Mouse (Mus musculus) hindbrain, embryonic 11.5 days (tissue): ENCODE data around the gene Gm3159. TPM values are rescaled to one million over a fixed set of nuclear protein-coding genes. Genes with fewer than 3 reads are reported as not detected.
"Not testable (repeated sequence)": the region's sequence is repeated elsewhere in the genome, so short reads cannot be mapped to it uniquely, and the experiment has no call there.

Source experiments
- ATAC-seq: fragments of 200-750 bp; cut with Nextera tagmentation; 2 replicates; pipeline ENCODE4 v1.8.0; 2017; ENCODE audit warnings: mild to moderate bottlenecking, moderate TSS enrichment, moderate library complexity; ENCODE audit not compliant: low FRiP score
- DNase-seq: peaks from one replicate; pipeline ENCODE4 v3.0.0-alpha.2; 2015; ENCODE audit warnings: low spot score
- H3K27ac ChIP-seq: fragments of 300-500 bp; sonication (generic); 2 replicates; pipeline ENCODE4 v1.5.1; 2014; ENCODE audit warnings: mild to moderate bottlenecking, low read depth, low read length
- H3K27me3 ChIP-seq: fragments of 300-500 bp; sonication (generic); 2 replicates; pipeline ENCODE4 v1.6.1; 2014; ENCODE audit warnings: mild to moderate bottlenecking, low read length, moderate library complexity, mixed read lengths; ENCODE audit not compliant: control insufficient read depth, insufficient read depth
- H3K36me3 ChIP-seq: fragments of 300-500 bp; sonication (generic); 2 replicates; pipeline ENCODE4 v1.6.1; 2014; ENCODE audit warnings: mild to moderate bottlenecking, low read length, moderate library complexity, mixed read lengths; ENCODE audit not compliant: control insufficient read depth, insufficient read depth
- H3K4me1 ChIP-seq: fragments of 300-500 bp; sonication (generic); replicated peaks from 2 replicates; pipeline ENCODE4 v1.6.1; 2014; ENCODE audit warnings: low read length, mixed read lengths; ENCODE audit not compliant: control insufficient read depth, insufficient read depth
- H3K4me2 ChIP-seq: fragments of 300-500 bp; sonication (generic); replicated peaks from 2 replicates; pipeline ENCODE4 v1.6.1; 2014; ENCODE audit warnings: mild to moderate bottlenecking, low read depth, low read length
- H3K4me3 ChIP-seq: fragments of 300-500 bp; sonication (generic); 2 replicates; pipeline ENCODE4 v1.5.1; 2014; ENCODE audit warnings: low read depth, low read length
- H3K9ac ChIP-seq: fragments of 300-500 bp; sonication (generic); 2 replicates; pipeline ENCODE4 v1.6.1; 2014; ENCODE audit warnings: low read depth, low read length
- H3K9me3 ChIP-seq: fragments of 300-500 bp; sonication (generic); 2 replicates; pipeline ENCODE4 v1.6.1; 2016; ENCODE audit warnings: low read length; ENCODE audit not compliant: control insufficient read depth
- WGBS: fragments of 180-500 bp; shearing (Covaris S2); extraction: QIAGEN DNeasy Blood & Tissue Kit; methylation state at CpG from one replicate; pipeline ENCODE4 v1.1.7; 2014; 5-methylcytosine and 5-hydroxymethylcytosine counted together
- polyA plus RNA-seq: library from polyadenylated mRNA; unstranded; fragments of >200 nt; fragmentation: Nextera tagmentation; extraction: Ambion mirVana; gene quantifications from 2 replicates; pipeline ENCODE4 v1.2.1, GENCODE M21; 2014

Gene Gm3159
- polyA plus RNA-seq: 0.09 TPM in 1 of 2 replicates, not detected in the other

DNA sequence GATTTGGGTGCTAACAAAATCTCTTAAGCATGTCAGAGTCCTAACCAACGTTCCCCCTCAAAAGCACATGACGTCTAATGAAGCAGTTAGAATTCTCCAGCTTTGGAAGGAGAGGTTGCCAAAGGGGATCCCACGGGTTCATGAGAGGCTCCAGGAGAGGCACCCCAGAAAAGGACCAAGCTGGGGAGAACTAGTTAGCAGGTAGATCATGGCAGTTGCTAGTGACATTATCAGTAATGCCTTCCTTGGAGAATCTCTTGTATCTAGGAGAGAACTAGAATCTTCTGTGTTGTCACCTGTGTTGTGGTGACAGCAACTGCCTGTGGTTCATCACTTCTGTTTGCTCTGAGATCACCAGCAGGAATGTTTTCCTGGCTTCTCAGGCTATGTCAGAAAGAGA lies at the start of gene Gm3159:
Gene Gm3159 (plus strand): TSS at position 301 of the 400 bp plus-strand sequence.
- not testable (repeated sequence) for H3K4me2 ChIP-seq, H3K27ac ChIP-seq, ATAC-seq, DNase-seq, H3K9ac ChIP-seq, H3K27me3 ChIP-seq, H3K4me3 ChIP-seq, H3K4me1 ChIP-seq, H3K36me3 ChIP-seq, H3K9me3 ChIP-seq
- 60% methylated on average over 1 of the region's 3 CpGs for whole genome bisulfite sequencing

DNA sequence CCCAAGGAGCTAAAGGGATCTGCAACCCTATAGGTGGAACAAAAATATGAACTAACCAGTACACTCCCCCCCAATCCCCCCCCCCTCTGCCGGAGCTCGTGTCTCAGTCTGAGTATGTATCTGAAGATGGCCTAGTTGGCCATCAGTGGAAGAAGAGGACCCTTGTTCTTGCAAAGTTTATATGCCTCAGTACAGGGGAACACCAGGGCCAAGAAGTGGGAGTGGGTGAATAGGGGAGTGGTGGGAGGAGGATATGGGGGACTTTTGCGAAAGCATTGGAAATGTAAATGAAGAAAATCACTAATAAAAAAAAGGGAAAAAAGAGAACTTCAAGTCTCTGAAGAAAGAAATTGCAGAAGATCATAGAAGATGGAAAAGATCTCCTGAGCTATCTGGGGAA lies 28.3 kb upstream of the Gm3159 start:
- ATAC-seq, H3K4me1 ChIP-seq, H3K4me2 ChIP-seq, H3K27me3 ChIP-seq, DNase-seq, H3K27ac ChIP-seq, H3K4me3 ChIP-seq, H3K9me3 ChIP-seq, H3K9ac ChIP-seq, H3K36me3 ChIP-seq: not testable (repeated sequence)
- 86% methylated on average over 3 of the region's 3 CpGs for WGBS

DNA sequence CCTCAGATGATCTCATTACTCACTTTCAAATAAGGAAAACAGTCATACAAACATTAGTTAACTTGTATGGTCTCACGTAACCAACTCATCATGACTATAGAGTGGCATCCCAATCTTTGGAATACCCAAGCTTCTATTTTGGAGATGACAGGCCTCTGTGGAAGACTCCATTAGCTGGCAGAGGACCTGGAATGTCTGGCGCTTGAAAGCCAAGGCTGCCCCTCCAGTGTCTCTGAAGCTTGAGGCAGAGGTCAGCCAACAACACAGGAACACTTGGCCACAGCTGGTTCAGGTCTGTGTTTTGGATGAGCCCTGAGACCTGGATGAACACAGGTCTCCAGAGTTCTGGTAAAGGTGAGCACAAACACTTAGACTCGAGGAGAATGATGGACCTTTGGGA lies 27.6 kb upstream of the Gm3159 start:
- H3K27me3 ChIP-seq, H3K36me3 ChIP-seq, H3K27ac ChIP-seq, H3K4me2 ChIP-seq, H3K4me1 ChIP-seq, H3K4me3 ChIP-seq, H3K9me3 ChIP-seq, H3K9ac ChIP-seq, DNase-seq, ATAC-seq: not testable (repeated sequence)
- 87% methylated on average over 3 of the region's 3 CpGs for WGBS

DNA sequence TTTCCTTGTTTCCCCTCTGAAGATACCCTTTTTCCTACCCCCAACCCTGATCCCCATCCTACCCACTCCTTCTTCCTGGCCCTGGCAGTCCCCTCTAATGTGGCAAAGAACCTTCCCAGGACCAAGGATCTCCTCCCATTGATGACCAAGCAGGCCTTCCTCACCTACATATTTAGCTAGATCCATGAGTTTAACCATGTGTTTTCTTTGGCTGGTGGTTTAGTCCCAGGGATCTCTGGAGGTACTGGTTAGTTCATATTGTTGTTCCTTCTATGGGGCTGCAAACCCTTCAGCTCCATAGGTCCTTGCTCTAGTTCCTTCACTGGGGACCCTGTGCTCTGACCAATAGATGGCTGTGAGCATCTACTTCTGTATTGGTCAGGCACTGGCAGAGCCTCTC lies 19.5 kb upstream of the Gm3159 start:
- not testable (repeated sequence) for H3K27ac ChIP-seq, ATAC-seq, DNase-seq, H3K4me1 ChIP-seq, H3K27me3 ChIP-seq, H3K9ac ChIP-seq, H3K4me3 ChIP-seq, H3K9me3 ChIP-seq, H3K4me2 ChIP-seq, H3K36me3 ChIP-seq

DNA sequence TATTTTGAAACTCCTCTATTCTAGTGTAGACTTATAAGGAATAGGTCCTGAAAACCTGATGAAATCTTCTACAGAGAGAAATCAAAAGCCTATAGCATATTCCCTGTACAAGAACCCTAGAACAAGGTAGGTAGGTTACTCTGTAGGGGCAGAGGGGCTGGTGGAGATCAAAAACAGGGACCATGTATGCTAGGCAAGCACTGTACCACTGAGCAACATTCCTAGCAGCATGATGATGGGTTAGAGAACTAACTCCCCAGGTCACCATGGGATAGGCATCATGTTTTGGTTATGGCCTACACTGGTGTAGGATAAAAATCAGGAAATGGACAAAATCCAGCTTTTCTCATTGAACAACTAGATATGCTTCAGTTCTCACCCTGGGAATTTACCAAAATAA lies 11.7 kb upstream of the Gm3159 start:
- H3K4me3 ChIP-seq, H3K27me3 ChIP-seq, H3K36me3 ChIP-seq, H3K9ac ChIP-seq, ATAC-seq, H3K4me1 ChIP-seq, DNase-seq, H3K9me3 ChIP-seq, H3K4me2 ChIP-seq, H3K27ac ChIP-seq: not testable (repeated sequence)

DNA sequence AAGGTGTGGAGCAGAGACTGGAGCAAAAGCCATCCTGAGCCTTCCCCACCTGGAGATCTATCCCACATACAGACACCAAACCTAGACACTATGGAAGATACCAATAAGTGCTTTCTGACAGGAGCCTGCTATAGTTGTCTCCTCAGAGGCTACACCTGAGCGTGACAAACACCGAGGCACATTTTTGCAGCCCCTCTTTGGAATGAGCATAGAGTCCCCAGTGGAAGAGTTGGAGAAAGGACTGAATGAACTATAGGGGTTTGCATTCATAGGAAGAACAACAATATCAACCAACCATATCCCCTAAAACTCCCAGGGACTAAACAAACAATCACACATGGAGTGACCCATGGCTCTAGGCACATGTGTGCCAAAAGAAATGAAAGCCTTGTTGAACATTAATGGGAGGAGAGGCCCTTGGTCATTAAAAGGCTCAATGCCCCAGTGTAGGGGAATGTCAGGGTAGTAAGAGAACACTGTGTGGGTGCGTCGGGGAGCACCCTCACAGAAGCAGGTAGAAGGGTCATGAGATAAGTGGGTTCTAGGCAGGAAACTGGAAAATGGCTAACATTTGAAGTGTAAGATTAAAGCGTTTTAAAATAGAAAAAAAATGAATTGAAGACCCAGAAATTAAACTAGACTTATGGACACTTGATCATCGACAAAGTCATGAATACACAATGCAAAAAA lies 4.3 kb upstream of the Gm3159 start:
- not testable (repeated sequence) for H3K4me2 ChIP-seq, DNase-seq, H3K27ac ChIP-seq, ATAC-seq, H3K9ac ChIP-seq, H3K27me3 ChIP-seq, H3K9me3 ChIP-seq, H3K4me1 ChIP-seq, H3K36me3 ChIP-seq, H3K4me3 ChIP-seq
- WGBS: 95% methylated on average over 4 of the region's 6 CpGs

DNA sequence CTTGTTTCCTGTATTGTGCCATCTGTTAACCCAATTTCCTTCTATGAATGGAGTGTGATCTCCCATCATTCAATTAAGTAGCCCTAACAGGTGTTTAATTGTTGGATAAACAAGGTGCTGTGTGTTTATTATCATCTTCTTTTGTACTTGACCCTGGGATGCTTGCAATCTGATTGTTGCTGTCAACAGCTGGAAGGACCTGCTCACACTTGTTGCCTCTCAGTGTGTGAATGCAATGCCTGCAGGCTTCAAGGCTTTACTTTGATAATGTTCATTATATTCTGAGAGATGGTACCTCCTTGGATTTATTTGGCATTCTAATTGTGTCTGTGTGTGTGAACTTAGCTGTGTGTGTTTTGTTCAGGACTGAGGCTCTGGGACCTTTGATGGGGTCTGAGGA lies 1.3 kb downstream of the Gm3159 start:
- not testable (repeated sequence) for H3K36me3 ChIP-seq, DNase-seq, H3K4me2 ChIP-seq, H3K27me3 ChIP-seq, H3K4me3 ChIP-seq, H3K9ac ChIP-seq, H3K27ac ChIP-seq, H3K4me1 ChIP-seq, H3K9me3 ChIP-seq, ATAC-seq

DNA sequence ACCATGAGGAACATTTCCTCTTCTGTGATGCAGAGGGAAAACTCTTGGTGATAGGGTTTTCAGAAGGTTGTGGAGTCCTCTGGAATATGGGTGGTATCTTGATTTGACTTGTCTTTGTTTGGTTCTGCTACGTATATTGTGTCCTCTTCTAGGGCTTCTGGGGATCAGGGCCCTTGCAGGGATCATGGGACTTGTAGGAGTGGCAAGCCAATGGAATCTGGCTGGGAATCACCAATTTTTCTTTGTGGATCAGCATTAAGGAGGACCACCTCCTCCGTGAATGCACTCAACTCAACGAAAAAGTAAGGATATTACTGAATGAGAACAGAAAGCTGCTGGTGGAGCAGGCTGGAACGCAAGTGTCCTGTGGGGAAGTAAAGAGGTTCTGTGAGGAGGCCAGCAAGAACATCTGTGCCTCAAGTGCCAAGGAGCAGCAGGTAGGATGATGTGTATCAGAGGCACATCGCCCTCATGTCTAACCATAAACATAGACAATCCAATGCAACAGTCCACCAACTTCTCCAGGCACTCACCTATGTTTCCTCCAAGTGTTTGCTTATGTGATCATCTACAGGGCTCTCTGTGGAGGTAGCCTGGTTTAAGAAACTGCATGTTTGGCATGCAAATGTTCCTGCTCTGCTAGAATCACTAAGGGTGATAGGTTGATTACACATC lies 2.9 kb downstream of the Gm3159 start:
- not testable (repeated sequence) for H3K9me3 ChIP-seq, H3K4me3 ChIP-seq, H3K27me3 ChIP-seq, H3K4me1 ChIP-seq, H3K4me2 ChIP-seq, DNase-seq, H3K27ac ChIP-seq, H3K9ac ChIP-seq, ATAC-seq, H3K36me3 ChIP-seq
- WGBS: 86% methylated on average over 5 of the region's 5 CpGs

DNA sequence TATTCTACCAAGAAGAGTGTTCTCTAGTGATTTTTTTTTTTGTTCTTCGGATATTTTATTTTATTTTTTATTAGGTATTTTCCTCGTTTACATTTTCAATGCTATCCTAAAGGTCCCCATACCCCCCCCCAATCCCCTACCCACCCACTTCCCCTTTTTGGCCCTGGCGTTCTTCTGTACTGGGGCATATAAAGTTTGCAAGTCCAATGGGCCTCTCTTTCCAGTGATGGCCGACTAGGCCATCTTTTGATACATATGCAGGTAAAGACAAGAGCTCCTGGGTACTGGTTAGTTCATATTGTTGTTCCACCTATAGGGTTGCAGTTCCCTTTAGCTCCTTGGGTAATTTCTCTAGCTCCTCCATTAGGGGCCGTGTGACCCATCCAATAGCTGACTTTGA lies 3.9 kb downstream of the Gm3159 start:
- ATAC-seq: not testable (repeated sequence)

More for the DNA sequence above, 3.9 kb downstream of the Gm3159 start:
- H3K27me3 ChIP-seq, H3K36me3 ChIP-seq, H3K27ac ChIP-seq, H3K4me3 ChIP-seq, H3K9ac ChIP-seq, H3K9me3 ChIP-seq, H3K4me2 ChIP-seq, DNase-seq, H3K4me1 ChIP-seq: not testable (repeated sequence)
- 87% methylated on average over 5 of the region's 5 CpGs for WGBS
